Mouse (Mus musculus): ENCODE results near the gene Loxl4.

DNA sequence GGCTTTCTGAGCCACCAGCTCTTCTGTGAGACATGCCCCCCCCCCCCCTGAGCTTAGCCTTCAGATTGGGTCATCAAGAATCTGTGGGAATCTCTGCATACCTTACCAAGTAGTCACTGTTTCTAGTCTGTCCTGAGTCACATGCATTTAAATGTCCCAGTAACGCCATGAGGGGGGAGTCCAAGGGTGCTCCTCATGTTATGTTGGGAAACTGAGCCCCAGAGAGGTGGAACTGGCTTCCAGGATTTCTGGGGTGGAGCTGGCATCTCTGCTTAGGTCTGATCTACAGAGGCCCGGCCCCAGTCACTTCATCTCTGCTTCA, 47.6 kb upstream of the Loxl4 start:
- no peak for TF ChIP-seq MAFK (IDR thresholded peaks at IDR 0.05; ENCODE audit: borderline replicate concordance, low read depth, low read length)
- no peak for TF ChIP-seq MYC (IDR thresholded peaks at IDR 0.05; ENCODE audit: low read depth, low read length)
- TF ChIP-seq KAT2A (conservative IDR thresholded peaks at IDR 0.05; ENCODE audit: low read depth, low read length) = no peak
- TF ChIP-seq MAX (IDR thresholded peaks at IDR 0.05; ENCODE audit: low read length) = no peak
- no peak for TF ChIP-seq POLR2A (IDR thresholded peaks at IDR 0.05; ENCODE audit: control insufficient read depth in 1 of 2, insufficient read depth in 1 of 2, low read depth in 1 of 2, low read length in 2 of 2, poor library complexity in 1 of 2)
- no peak for TF ChIP-seq USF1 (IDR thresholded peaks at IDR 0.05; ENCODE audit: low read depth, low read length)
- TF ChIP-seq CTCF (IDR thresholded peaks at IDR 0.05 in 2 of 3, conservative IDR thresholded peaks at IDR 0.05 in 1 of 3; ENCODE audit: control insufficient read depth in 1 of 3, insufficient read depth in 1 of 3, low read depth in 2 of 3, low read length in 3 of 3, poor library complexity in 1 of 3, severe bottlenecking in 1 of 3) = no peak
- no peak for TF ChIP-seq POLR2AphosphoS2 (IDR thresholded peaks at IDR 0.05; ENCODE audit: low read length)
- TF ChIP-seq CHD2 (IDR thresholded peaks at IDR 0.05; ENCODE audit: low read length) = no peak
- TF ChIP-seq EP300 (IDR thresholded peaks at IDR 0.05; ENCODE audit: low read depth in 1 of 2, low read length in 2 of 2) = no peak

All from MEL (cell line).